Mouse (Mus musculus) forebrain, postnatal 0 days (tissue): Measurements from ENCODE around the gene Rabepk. TPM values are rescaled to one million over a fixed set of nuclear protein-coding genes. Genes with fewer than 3 reads are reported as not detected.
"Not testable (repeated sequence)": the region's sequence is repeated elsewhere in the genome, so short reads cannot be mapped to it uniquely, and the experiment has no call there.

Experiments used
- ATAC-seq: fragments of 200-750 bp; cut with Nextera tagmentation; 2 replicates; pipeline ENCODE4 v1.8.0; 2017; ENCODE audit warnings: mild to moderate bottlenecking, moderate library complexity
- DNase-seq: peaks from one replicate; pipeline ENCODE4 v3.0.0-alpha.2; 2015
- H3K27ac ChIP-seq: fragments of 300-500 bp; sonication (generic); 2 replicates; pipeline ENCODE4 v1.5.1; 2014; ENCODE audit warnings: low read depth, mild to moderate bottlenecking, antibody characterized with exemption, low read length, moderate library complexity, mixed read lengths
- H3K27me3 ChIP-seq: fragments of 300-500 bp; sonication (generic); 2 replicates; pipeline ENCODE4 v1.6.1; 2014; ENCODE audit warnings: mild to moderate bottlenecking, low read length, mixed read lengths; ENCODE audit not compliant: insufficient read depth
- H3K36me3 ChIP-seq: fragments of 300-500 bp; sonication (generic); 2 replicates; pipeline ENCODE4 v1.6.1; 2014; ENCODE audit warnings: mild to moderate bottlenecking, moderate library complexity; ENCODE audit not compliant: insufficient read depth
- H3K4me1 ChIP-seq: fragments of 300-500 bp; sonication (generic); 2 replicates; pipeline ENCODE4 v1.6.1; 2014; ENCODE audit warnings: antibody characterized with exemption; ENCODE audit not compliant: insufficient read depth
- H3K4me2 ChIP-seq: fragments of 300-500 bp; sonication (generic); 2 replicates; pipeline ENCODE4 v1.6.1; 2014; ENCODE audit warnings: low read depth, mild to moderate bottlenecking, moderate library complexity
- H3K4me3 ChIP-seq: fragments of 300-500 bp; sonication (generic); 2 replicates; pipeline ENCODE4 v1.5.1; 2014; ENCODE audit warnings: low read depth, low read length, mixed read lengths
- H3K9ac ChIP-seq: fragments of 300-500 bp; sonication (generic); 2 replicates; pipeline ENCODE4 v1.6.1; 2014; ENCODE audit warnings: mild to moderate bottlenecking
- H3K9me3 ChIP-seq: fragments of 300-500 bp; sonication (generic); 2 replicates; pipeline ENCODE4 v1.6.1; 2016; ENCODE audit warnings: low read length
- CTCF ChIP-seq: sonication (generic); IDR thresholded peaks from 2 replicates; pipeline ENCODE4 v1.5.1; 2016; ENCODE audit warnings: antibody characterized with exemption, control low read depth, low read depth
- WGBS: fragments of 180-500 bp; shearing (Covaris S2); extraction: QIAGEN DNeasy Blood & Tissue Kit; methylation state at CpG from one replicate; pipeline ENCODE4 v1.1.7; 2014; 5-methylcytosine and 5-hydroxymethylcytosine counted together
- polyA plus RNA-seq: library from polyadenylated mRNA; unstranded; fragments of >200 nt; fragmentation: Nextera tagmentation; extraction: Ambion mirVana; gene quantifications from 2 replicates; pipeline ENCODE4 v1.2.1, GENCODE M21; 2015
- total RNA-seq: library from RNA; depleted of rRNA; stranded (reverse); fragments of >200 nt; gene quantifications from 2 replicates; pipeline ENCODE4 v1.2.3, GENCODE M21; 2014

The Rabepk gene
- total and polyA plus RNA-seq, 2 experiments from 2014 or later: 15.6 to 26.1 TPM

GRCm38 (mm10) chr2:34801516-34802482 is 2.1 kb upstream of the Rabepk start:
- H3K27ac ChIP-seq: peak overlapping the region; percentile 90
- WGBS: 7% methylated on average over 39 of the region's 39 CpGs
- peak; percentile 99 for ATAC-seq

DNA sequence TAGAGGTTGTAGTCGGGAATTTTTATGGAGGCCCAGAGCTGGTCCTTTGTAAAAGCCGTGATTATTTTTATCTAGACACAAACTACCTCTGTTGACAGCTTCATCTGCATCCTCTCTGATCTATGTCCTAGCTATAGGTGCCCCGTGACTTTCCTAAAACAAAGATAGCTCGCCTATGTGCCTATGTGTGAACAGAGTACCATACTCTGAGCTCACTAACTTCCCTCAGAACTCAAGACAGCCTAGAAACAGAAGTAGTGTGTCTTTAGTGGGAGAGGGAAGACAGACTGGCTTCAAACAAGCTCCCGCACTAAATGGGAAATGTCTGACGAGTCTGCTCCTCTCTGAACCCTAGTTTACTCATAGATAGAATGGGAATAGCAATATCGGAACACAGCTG is 659 bp upstream of the Rabepk start:
- TF ChIP-seq CTCF: no peak
- Histone ChIP-seq H3K4me3 (no peak overlapping the region), H3K4me1 (peaks cover 13% of the 10 kb centered on the region; the same call in 1 of the 2 replicates), H3K27me3 (no peaks in the 10 kb centered on the region), H3K36me3 (0 out of 2 replicates have a peak, but pooled peaks cover 10% of the 10 kb centered on the region), H3K4me2 (peak overlapping the region; percentile 93; the same call in 1 of the 2 replicates), H3K9me3 (no peaks in the 10 kb centered on the region), H3K27ac (no peak overlapping the region), H3K9ac (no peak overlapping the region; the same call in 1 of the 2 replicates)
- no peak for ATAC-seq
- 88% methylated on average over 7 of the region's 7 CpGs for WGBS
- DNase-seq: no peak

More at GRCm38 (mm10) chr2:34801516-34802482, 2.1 kb upstream of the Rabepk start:
- H3K4me1 ChIP-seq: peaks cover 13% of the 10 kb centered on the region; the same call in 1 of the 2 replicates
- H3K9ac ChIP-seq: peak overlapping the region; percentile 84
- TF ChIP-seq CTCF: peak; percentile 29
- no peaks in the 10 kb centered on the region for H3K9me3 ChIP-seq
- H3K4me2 ChIP-seq: peak overlapping the region; percentile 61; the same call in 1 of the 2 replicates
- DNase-seq: peak; percentile 100
- H3K36me3 ChIP-seq: 0 out of 2 replicates have a peak, but pooled peaks cover 10% of the 10 kb centered on the region
- no peaks in the 10 kb centered on the region for H3K27me3 ChIP-seq
- peak overlapping the region; percentile 59 for H3K4me3 ChIP-seq

DNA sequence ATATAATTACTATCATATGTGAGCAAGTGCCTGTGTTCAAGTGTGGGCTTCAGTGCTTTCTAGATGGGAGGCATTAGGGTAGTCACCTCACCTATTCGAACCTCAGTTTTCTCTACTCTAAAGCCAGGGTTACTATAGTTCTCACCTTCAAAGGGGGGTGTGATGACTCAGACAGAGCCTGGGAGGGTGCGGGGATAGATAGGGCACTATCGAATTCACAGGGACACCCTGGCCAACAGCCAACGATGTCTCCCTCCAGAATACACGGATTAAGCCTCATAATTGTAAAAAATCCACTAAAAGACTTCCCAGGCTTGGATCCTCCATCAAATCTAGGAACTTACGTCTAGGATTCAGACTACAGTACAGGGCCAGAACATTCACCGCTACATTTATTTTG is 4.3 kb downstream of the Rabepk start:
- H3K27me3 ChIP-seq: no peaks in the 10 kb centered on the region
- WGBS: 92% methylated on average over 7 of the region's 7 CpGs
- ATAC-seq: no peak
- no peak overlapping the region for H3K27ac ChIP-seq
- 0 out of 2 replicates have a peak, but pooled peaks cover 4% of the 10 kb centered on the region for H3K4me1 ChIP-seq
- H3K4me2 ChIP-seq: no peak overlapping the region
- no peaks in the 10 kb centered on the region for H3K9me3 ChIP-seq
- H3K36me3 ChIP-seq: peaks cover 12% of the 10 kb centered on the region; the same call in 1 of the 2 replicates
- DNase-seq: no peak
- no peak overlapping the region for H3K4me3 ChIP-seq
- TF ChIP-seq CTCF: no peak
- H3K9ac ChIP-seq: no peak overlapping the region

- Histone ChIP-seq H3K4me1 (0 out of 2 replicates have a peak, but pooled peaks cover 4% of the 10 kb centered on the region), H3K4me3 (no peak overlapping the region), H3K27me3 (no peaks in the 10 kb centered on the region), H3K36me3 (peaks cover 12% of the 10 kb centered on the region; the same call in 1 of the 2 replicates), H3K27ac (no peak overlapping the region), H3K9ac (no peak overlapping the region), H3K4me2 (no peak overlapping the region), H3K9me3 (no peaks in the 10 kb centered on the region)
- 95% methylated on average over 2 of the region's 2 CpGs for WGBS
- ATAC-seq: no peak
- no peak for DNase-seq
- no peak for TF ChIP-seq CTCF
These were observed 5.2 kb downstream of the Rabepk start for GRCm38 (mm10) chr2:34794511-34794910.

DNA sequence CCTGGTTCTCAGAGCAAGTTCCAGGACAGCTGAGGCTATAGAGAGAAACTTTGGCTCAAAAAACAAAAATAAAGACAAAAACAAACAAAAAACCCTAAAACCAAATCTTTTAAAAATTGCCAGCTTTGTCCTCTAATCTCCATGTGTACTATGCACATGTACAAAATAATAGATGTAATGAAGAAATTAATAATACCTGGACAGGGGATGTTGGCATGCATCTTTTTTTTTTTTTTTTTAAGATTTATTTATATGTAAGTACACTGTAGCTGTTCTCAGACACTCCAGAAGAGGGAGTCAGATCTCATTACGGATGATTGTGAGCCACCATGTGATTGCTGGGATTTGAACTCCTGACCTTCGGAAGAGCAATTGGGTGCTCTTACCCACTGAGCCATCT is 7.2 kb downstream of the Rabepk start:
- not testable (repeated sequence) for ATAC-seq, DNase-seq, H3K4me1 ChIP-seq, H3K4me3 ChIP-seq, H3K27me3 ChIP-seq, H3K27ac ChIP-seq, H3K9me3 ChIP-seq, H3K4me2 ChIP-seq, H3K9ac ChIP-seq
- 96% methylated on average over 2 of the region's 2 CpGs for WGBS
- 0 out of 2 replicates have a peak, but pooled peaks have one; percentile 2 for TF ChIP-seq CTCF
- H3K36me3 ChIP-seq: peaks cover 14% of the 10 kb centered on the region

DNA sequence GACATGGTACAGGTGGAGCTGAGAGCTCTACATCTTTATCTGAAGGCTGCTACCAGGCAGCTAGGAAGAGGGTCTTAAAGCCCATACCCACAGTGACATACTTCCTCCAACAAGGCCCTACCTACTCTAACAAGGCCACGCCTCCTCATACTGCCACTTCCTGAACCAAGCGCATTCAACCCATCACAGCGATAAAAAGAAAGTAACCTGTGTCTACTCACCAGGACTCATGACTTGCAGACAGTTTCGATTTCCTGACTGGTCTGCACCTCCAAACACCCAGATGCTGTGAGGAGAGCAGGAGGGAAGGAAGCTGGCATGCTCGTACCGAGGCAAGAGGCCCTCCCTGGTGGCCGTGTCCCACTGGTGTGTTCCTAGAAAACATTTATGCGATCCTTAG is 9.4 kb downstream of the Rabepk start:
- no peak overlapping the region for H3K27ac ChIP-seq
- 97% methylated on average over 8 of the region's 8 CpGs for WGBS
- H3K9me3 ChIP-seq: no peaks in the 10 kb centered on the region
- no peak overlapping the region for H3K4me3 ChIP-seq
- peaks cover 13% of the 10 kb centered on the region for H3K36me3 ChIP-seq
- TF ChIP-seq CTCF: no peak
- H3K4me1 ChIP-seq: no peaks in the 10 kb centered on the region
- DNase-seq (no peak), ATAC-seq (no peak)
- H3K4me2 ChIP-seq: no peak overlapping the region
- H3K9ac ChIP-seq: no peak overlapping the region
- H3K27me3 ChIP-seq: no peaks in the 10 kb centered on the region

GRCm38 (mm10) chr2:34784085-34784484 is 15.6 kb downstream of the Rabepk start:
- Histone ChIP-seq H3K27ac (no peak overlapping the region), H3K4me3 (no peak overlapping the region), H3K9ac (no peak overlapping the region), H3K4me2 (no peak overlapping the region), H3K9me3 (no peaks in the 10 kb centered on the region), H3K4me1 (no peaks in the 10 kb centered on the region), H3K27me3 (no peaks in the 10 kb centered on the region), H3K36me3 (peaks cover 49% of the 10 kb centered on the region)
- TF ChIP-seq CTCF: peak; percentile 76
- 72% methylated on average over 2 of the region's 2 CpGs for WGBS
- ATAC-seq: no peak
- peak; percentile 30 for DNase-seq
